Mouse (Mus musculus) E14TG2a.4 (cell line): ENCODE data around the gene Ttc36.

Experiments used
- CTCF ChIP-seq: conservative IDR thresholded peaks from 2 replicates; pipeline ENCODE4 v1.5.1; 2014; ENCODE audit warnings: low read length
- NANOG ChIP-seq: IDR thresholded peaks from 2 replicates; pipeline ENCODE4 v1.6.1; 2014; ENCODE audit warnings: borderline replicate concordance, low read length, mixed read lengths

- TF ChIP-seq CTCF (no peak), NANOG (no peak)
Measured at GRCm38 (mm10) chr9:44832356-44832755, 29.5 kb upstream of the Ttc36 start.
